18 mouse cellular contexts compared by ENCODE assay signal in the genomic region with DNA sequence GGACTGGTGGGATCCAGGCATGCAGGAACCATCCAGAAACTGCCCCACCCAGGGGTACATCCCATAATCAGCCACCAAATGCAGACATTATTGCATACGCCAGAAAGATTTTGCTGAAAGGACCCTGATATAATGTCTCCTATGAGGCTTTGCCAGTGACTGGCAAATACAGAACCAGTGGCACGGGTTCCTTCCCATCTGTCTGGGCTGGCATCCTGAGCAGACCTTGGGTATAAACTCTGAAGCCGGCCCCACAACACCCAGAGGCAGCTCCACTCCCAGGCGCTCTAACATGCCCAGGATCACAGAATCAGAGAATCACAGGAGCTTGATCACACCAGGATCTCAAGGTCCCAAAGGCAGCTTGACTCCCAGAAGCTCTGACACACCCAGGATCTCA. TPM values are rescaled to one million over a fixed set of nuclear protein-coding genes. Genes with fewer than 3 reads are reported as not detected.
A peak's percentile ranks its signal among the peaks of the same experiment; 100 is the strongest.
DNase-seq lines count a peak whose midpoint lies in the region.
"Had no signal": no experiment of that assay in that cellular context is flagged by ENCODE, and none has a peak within 500 bp of the region (broad histone marks: within the 10 kb centered on the region; RNA-seq: fewer than 3 reads in every experiment).

No protein-coding gene starts in this region.

- peak; percentile 38 to 40 for DNase-seq in cerebellum, postnatal 14 days
- no peak for DNase-seq in cerebellum, adult 18-20 months
- DNase-seq in heart, adult 11 months, result peak; percentile 48
- no peak for DNase-seq in heart, postnatal 10 days
- peak; percentile 12 for DNase-seq in left cerebral cortex, postnatal 4 days
- no peak for DNase-seq in left cerebral cortex, adult 9 months (ENCODE audit: low spot score in 2 of 2)
- DNase-seq: adrenal gland, adult 2 months; adrenal gland, postnatal 10 days; adrenal gland, postnatal 25 days; cerebellum, adult 11 months; cerebellum, adult 2 months; cerebellum, adult 9-11 months; cerebellum, postnatal 36 days; embryo, embryonic 11 days had no signal

- intact Hi-C loops in heart, postnatal 10 days (cut with DNase I), result no loop called here
- intact Hi-C loops in left cerebral cortex, postnatal 4 days (cut with DNase I), result no loop called here

RNA-seq across cellular contexts. Expression of a gene that starts 11.8 kb away (rescaled TPM):
- total RNA-seq in heart, postnatal 10 days (2021), result not detected
- total RNA-seq in left cerebral cortex, postnatal 4 days (2021), result not detected
- total RNA-seq: adrenal gland, adult 2 months; adrenal gland, postnatal 10 days; adrenal gland, postnatal 25 days; adrenal gland, postnatal 4 days; common myeloid progenitor, adult 5-6 weeks; ES-E14; MEL had no signal

RNA-seq across cellular contexts. Expression of a gene that starts 28.5 kb away (rescaled TPM):
- 1 to 10 TPM; 3.3 TPM for total RNA-seq in heart, postnatal 10 days (2021)
- under 1 TPM; 0.42 to 0.52 TPM for total RNA-seq in left cerebral cortex, postnatal 4 days (2021)
- total RNA-seq: common myeloid progenitor, adult 5-6 weeks; MEL had no signal

RNA-seq across cellular contexts. Expression of a gene that starts 38.0 kb away (rescaled TPM):
- total RNA-seq in heart, postnatal 10 days (2021), result under 1 TPM; 0.12 TPM
- under 1 TPM in 1 of 2 experiments, not detected in 1; 0.16 TPM for total RNA-seq in left cerebral cortex, postnatal 4 days (2021)
- total RNA-seq: common myeloid progenitor, adult 5-6 weeks; MEL had no signal

Comparison
In these comparisons a context has a peak if more than half of its experiments do, and no peak if none do; other contexts are left out.
1. DNase-seq: peak in cerebellum, postnatal 14 days (2 of 2), heart, adult 11 months (single experiment) and left cerebral cortex, postnatal 4 days (single experiment); none in cerebellum, adult 18-20 months (0 of 2), heart, postnatal 10 days (0 of 2) and left cerebral cortex, adult 9 months (0 of 2).